Comparison of ENCODE assay signal across 10 mouse cellular contexts in genomic region chr6:121122739-121123241, GRCm38 (mm10). TPM values are rescaled to one million over a fixed set of nuclear protein-coding genes. Genes with fewer than 3 reads are reported as not detected.
DNase-seq lines count a peak whose midpoint lies in the region; ATAC-seq and TF ChIP-seq lines count a peak whose summit lies in the region.
"Had no signal": no experiment of that assay in that cellular context is flagged by ENCODE, and none has a peak within 500 bp of the region (broad histone marks: within the 10 kb centered on the region; RNA-seq: fewer than 3 reads in every experiment).

No protein-coding gene starts in this region.

- ATAC-seq in lung, embryonic 16.5 days (ENCODE audit: low read depth): 0 out of 2 replicates have a peak, but pooled peaks have one; percentile 17
- ATAC-seq: forebrain, embryonic 14.5 days had no signal

- TF ChIP-seq CTCF in C2C12 (IDR thresholded peaks at IDR 0.05; ENCODE audit: control insufficient read depth, insufficient read depth, insufficient read length): no peak

- no peaks in the 10 kb centered on the region for H3K79me3 ChIP-seq in C2C12 (ENCODE audit: low read depth)

- H3K36me3 ChIP-seq in C2C12 (ENCODE audit: control insufficient read depth, insufficient read depth): no peaks in the 10 kb centered on the region
- H3K36me3 ChIP-seq in lung, embryonic 16.5 days (ENCODE audit: control insufficient read depth, insufficient read depth, low read length): no peaks in the 10 kb centered on the region

- no peaks in the 10 kb centered on the region for H3K9me3 ChIP-seq in lung, embryonic 16.5 days (ENCODE audit: control insufficient read depth, low read length)

- DNase-seq in adrenal gland, adult 2 months: peak; percentile 90
- peak; percentile 83 to 89 for DNase-seq in cerebellum, postnatal 25 days
- DNase-seq in ovary, postnatal 14 days (ENCODE audit: low spot score): no peak
- DNase-seq in right cerebral cortex, postnatal 36 days (ENCODE audit: low spot score in 2 of 2): no peak
- DNase-seq in layer of hippocampus, adult 8-10 months (ENCODE audit: low spot score in 2 of 2): no peak
- DNase-seq: retina, postnatal 1 day; thymus, postnatal 36 days had no signal

- no peak overlapping the region for H3ac ChIP-seq in C2C12 (ENCODE audit: control insufficient read depth, insufficient read length, low read depth)

- H3K4me2 ChIP-seq in lung, embryonic 16.5 days (ENCODE audit: low read depth, low read length): no peak overlapping the region

- H3K79me2 ChIP-seq in C2C12 (ENCODE audit: control insufficient read depth, insufficient read depth): no peaks in the 10 kb centered on the region

- WGBS in lung, embryonic 16.5 days: 66% methylated on average over 5 of the region's 5 CpGs

- H3K27ac ChIP-seq in lung, embryonic 16.5 days (ENCODE audit: low read length): no peak overlapping the region

- no peaks in the 10 kb centered on the region for H3K27me3 ChIP-seq in C2C12 (ENCODE audit: control insufficient read depth, insufficient read depth, insufficient read length)
- H3K27me3 ChIP-seq in lung, embryonic 16.5 days (ENCODE audit: control insufficient read depth, insufficient read depth, low read depth, low read length): no peaks in the 10 kb centered on the region

- H3K4me1 ChIP-seq in lung, embryonic 16.5 days (replicated peaks; ENCODE audit: control insufficient read depth, insufficient read depth, low read length): 0 out of 2 replicates have a peak, but pooled peaks cover 2% of the 10 kb centered on the region

- H3K4me3 ChIP-seq in C2C12 (ENCODE audit: insufficient read depth, poor library complexity, severe bottlenecking): no peak overlapping the region
- no peak overlapping the region for H3K4me3 ChIP-seq in lung, embryonic 16.5 days (ENCODE audit: low read length)

- H3K9ac ChIP-seq in lung, embryonic 16.5 days (ENCODE audit: low read length): no peak overlapping the region

TF ChIP-seq in C2C12, 6 proteins besides CTCF, POLR2A, EP300 and RAD21:
- TF ChIP-seq CEBPB (IDR thresholded peaks at IDR 0.05; ENCODE audit: low read depth): peak; percentile 30
- TF ChIP-seq USF1 (IDR thresholded peaks at IDR 0.05; ENCODE audit: low read depth): no peak
- no peak for TF ChIP-seq MYOG (IDR thresholded peaks at IDR 0.05; ENCODE audit: control insufficient read depth, extremely low read depth, insufficient read length)

RNA-seq across cellular contexts. Expression of gene Mical3, which starts 8.0 kb away (rescaled TPM):
- 10.3 TPM for polyA plus RNA-seq in C2C12 (2012; fragmentation: generic; extraction: Trizol)
- 10 to 100 TPM; 34.0 to 44.3 TPM for total RNA-seq in adrenal gland, adult 2 months (2021)
- polyA plus RNA-seq in adrenal gland, adult 2 months (2012; rRNA removed): 17.5 and 19.9 TPM in 2 replicates
- 15.9 and 18.0 TPM in 2 replicates for polyA plus RNA-seq in lung, embryonic 16.5 days (2015; fragmentation: Nextera tagmentation; extraction: Ambion mirVana)
- 100 to 1,000 TPM in 1 of 4 experiments, 10 to 100 TPM in 3; 78.3 to 102 (median 90.8) TPM for total RNA-seq in layer of hippocampus, adult 8-10 months (2022)

Comparison
In these comparisons a context has a peak if more than half of its experiments do, and no peak if none do; other contexts are left out.
1. DNase-seq: peak in adrenal gland, adult 2 months (single experiment) and cerebellum, postnatal 25 days (2 of 2); none in ovary, postnatal 14 days (single experiment), right cerebral cortex, postnatal 36 days (0 of 2) and layer of hippocampus, adult 8-10 months (0 of 2).